8 mouse cellular contexts compared by ENCODE assay signal in genomic region chr7:141540312-141541081, GRCm38 (mm10). TPM values are rescaled to one million over a fixed set of nuclear protein-coding genes. Genes with fewer than 3 reads are reported as not detected.
DNase-seq lines count a peak whose midpoint lies in the region; ATAC-seq and TF ChIP-seq lines count a peak whose summit lies in the region.

No protein-coding gene starts in this region.

- whole genome bisulfite sequencing in spleen, adult 2 months, result 21% methylated on average over 13 of the region's 13 CpGs

- peak overlapping the region; percentile 65 for H3K27ac ChIP-seq in spleen, adult 2 months (ENCODE audit: insufficient read depth, low read length)

- peaks cover 16% of the 10 kb centered on the region; the same call in 1 of the 2 replicates for H3K4me1 ChIP-seq in spleen, adult 2 months (ENCODE audit: control insufficient read depth, insufficient read depth, insufficient read length)

- ATAC-seq in megakaryocyte, adult 5-6 weeks (ENCODE audit: poor library complexity, severe bottlenecking), result peak; percentile 70

- TF ChIP-seq CTCF in spleen, adult 2 months (IDR thresholded peaks at IDR 0.05; ENCODE audit: extremely low read depth, insufficient read depth, insufficient read length, insufficient replicate concordance), result no peak

- no peaks in the 10 kb centered on the region for H3K36me3 ChIP-seq in spleen, adult 2 months (ENCODE audit: control insufficient read depth, insufficient read depth, low read length)

- no peak for TF ChIP-seq POLR2A in spleen, adult 2 months (IDR thresholded peaks at IDR 0.05; ENCODE audit: low read depth, low read length)

- intact Hi-C loops in gastrocnemius, postnatal 14 days (cut with DNase I; ENCODE audit: low total_unique reads), result no loop called here
- intact Hi-C loops in left cerebral cortex, postnatal 10 days (cut with DNase I), result no loop called here

- no peaks in the 10 kb centered on the region for H3K27me3 ChIP-seq in spleen, adult 2 months (ENCODE audit: control insufficient read depth, insufficient read depth, low read length)

- DNase-seq in adrenal gland, adult 2 months, result peak; percentile 42
- no peak for DNase-seq in adrenal gland, postnatal 4 days (ENCODE audit: low spot score in 2 of 2)
- peak; percentile 91 to 94 for DNase-seq in cerebellum, postnatal 36 days
- peak; percentile 80 for DNase-seq in gastrocnemius, postnatal 14 days
- DNase-seq in induced T-regulatory cell, adult 2 months (ENCODE audit: low read depth), result peak; percentile 50
- DNase-seq in left cerebral cortex, postnatal 10 days (ENCODE audit: extremely low spot score in 1 of 2, low spot score in 2 of 2), result peak; percentile 70 to 76
- peak in 1 of 2 experiments; percentile 45 for DNase-seq in spleen, adult 2 months (ENCODE audit: low read depth in 1 of 2, low spot score in 2 of 2)

- H3K4me3 ChIP-seq in spleen, adult 2 months (ENCODE audit: extremely low read depth, insufficient read depth, insufficient read length), result peak overlapping the region; percentile 71

RNA-seq across cellular contexts. Expression of gene Chid1, which starts 0.8 kb away (rescaled TPM):
- 10 to 100 TPM; 50.7 to 69.2 TPM for total RNA-seq in adrenal gland, adult 2 months (2021)
- polyA plus RNA-seq in adrenal gland, adult 2 months (2012; rRNA removed), result 34.7 and 37.4 TPM in 2 replicates
- 10 to 100 TPM; 42.4 to 49.2 TPM for total RNA-seq in adrenal gland, postnatal 4 days (2021)
- total RNA-seq in gastrocnemius, postnatal 14 days (2021), result 10 to 100 TPM; 19.5 to 23.0 TPM
- total RNA-seq in left cerebral cortex, postnatal 10 days (2021), result 10 to 100 TPM; 69.2 to 71.1 TPM
- 8.0 and 8.4 TPM in 2 replicates for total RNA-seq in megakaryocyte, adult 5-6 weeks (2015)
- total RNA-seq in megakaryocyte, adult 5-6 weeks (2017), result 28.3 and 43.5 TPM in 2 replicates
- polyA plus RNA-seq in spleen, adult 2 months (2012; rRNA removed), result 13.8 and 14.6 TPM in 2 replicates

RNA-seq across cellular contexts. Expression of gene Ap2a2, which starts 21.5 kb away (rescaled TPM):
- 10 to 100 TPM; 51.3 to 70.1 TPM for total RNA-seq in adrenal gland, adult 2 months (2021)
- 33.8 and 36.4 TPM in 2 replicates for polyA plus RNA-seq in adrenal gland, adult 2 months (2012; rRNA removed)
- total RNA-seq in adrenal gland, postnatal 4 days (2021), result 10 to 100 TPM; 75.6 to 81.5 TPM
- total RNA-seq in gastrocnemius, postnatal 14 days (2021), result 10 to 100 TPM; 37.2 to 41.6 TPM
- 100 to 1,000 TPM; 257 to 265 TPM for total RNA-seq in left cerebral cortex, postnatal 10 days (2021)
- total RNA-seq in megakaryocyte, adult 5-6 weeks (2015), result 42.0 and 48.3 TPM in 2 replicates
- 61.8 and 75.5 TPM in 2 replicates for total RNA-seq in megakaryocyte, adult 5-6 weeks (2017)
- polyA plus RNA-seq in spleen, adult 2 months (2012; rRNA removed), result 26.3 and 28.9 TPM in 2 replicates

Comparison
In these comparisons a context has a peak if more than half of its experiments do, and no peak if none do; other contexts are left out.
1. DNase-seq: peak in adrenal gland, adult 2 months (single experiment), cerebellum, postnatal 36 days (2 of 2), gastrocnemius, postnatal 14 days (single experiment), induced T-regulatory cell, adult 2 months (single experiment) and left cerebral cortex, postnatal 10 days (2 of 2); none in adrenal gland, postnatal 4 days (0 of 2).